Mouse (Mus musculus): ENCODE data around the gene Ptpre.
"Not testable (repeated sequence)": the region's sequence is repeated elsewhere in the genome, so short reads cannot be mapped to it uniquely, and the experiment has no call there.

Gene Ptpre

DNA sequence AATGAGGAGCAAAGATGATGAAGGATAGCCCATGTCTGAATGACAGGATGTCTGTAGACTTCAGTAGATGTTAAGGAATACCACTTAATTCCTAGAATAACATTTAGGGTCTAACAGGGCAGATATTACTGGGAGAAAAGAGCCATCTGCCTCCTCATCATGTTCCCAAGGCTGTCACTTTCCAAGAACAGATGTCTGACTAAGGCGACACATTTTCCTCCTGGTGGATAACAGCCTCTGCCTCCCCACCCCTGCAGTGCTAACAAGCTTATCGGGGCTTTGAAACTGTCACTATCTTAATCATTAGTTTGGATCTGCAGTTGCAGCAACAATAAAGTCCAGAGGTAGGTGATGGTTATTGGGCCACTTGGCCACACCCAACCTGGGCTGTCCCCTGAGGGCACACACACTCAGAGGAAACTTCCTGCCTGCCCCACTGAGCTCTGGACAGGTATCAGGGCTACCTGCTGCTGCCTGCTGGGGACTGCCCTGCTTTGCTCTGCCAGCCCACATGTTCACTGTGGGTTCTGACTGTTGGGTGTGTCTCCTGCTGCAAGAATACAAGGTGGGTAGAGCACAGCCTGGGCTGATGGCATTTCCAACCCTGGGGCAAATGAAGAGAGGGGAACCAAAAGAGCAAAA is 2.6 kb upstream of the Ptpre start:
- DNase-seq (ENCODE audit: low spot score) = peak; percentile 6

DNA sequence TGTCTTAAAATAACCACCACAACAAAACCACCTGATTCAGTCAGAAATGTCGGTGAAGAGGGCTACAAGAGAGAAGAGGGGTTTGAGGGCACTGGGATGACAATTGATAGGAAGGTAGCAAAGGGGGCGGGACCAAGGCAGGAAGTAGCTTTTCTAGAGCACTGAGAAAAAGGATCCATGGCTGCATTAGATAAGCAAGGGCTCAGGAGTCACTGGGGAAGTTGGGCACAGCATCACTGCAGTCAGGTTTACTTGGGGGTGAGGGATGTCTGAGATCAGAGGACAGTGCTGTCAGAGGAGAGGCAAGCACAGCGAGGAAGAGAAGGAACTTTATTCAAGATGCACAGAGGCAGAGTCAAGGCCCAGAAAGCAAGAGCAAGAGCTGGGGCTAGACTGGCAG is 1.4 kb upstream of the Ptpre start:
- no peak for DNase-seq (ENCODE audit: low spot score)

DNA sequence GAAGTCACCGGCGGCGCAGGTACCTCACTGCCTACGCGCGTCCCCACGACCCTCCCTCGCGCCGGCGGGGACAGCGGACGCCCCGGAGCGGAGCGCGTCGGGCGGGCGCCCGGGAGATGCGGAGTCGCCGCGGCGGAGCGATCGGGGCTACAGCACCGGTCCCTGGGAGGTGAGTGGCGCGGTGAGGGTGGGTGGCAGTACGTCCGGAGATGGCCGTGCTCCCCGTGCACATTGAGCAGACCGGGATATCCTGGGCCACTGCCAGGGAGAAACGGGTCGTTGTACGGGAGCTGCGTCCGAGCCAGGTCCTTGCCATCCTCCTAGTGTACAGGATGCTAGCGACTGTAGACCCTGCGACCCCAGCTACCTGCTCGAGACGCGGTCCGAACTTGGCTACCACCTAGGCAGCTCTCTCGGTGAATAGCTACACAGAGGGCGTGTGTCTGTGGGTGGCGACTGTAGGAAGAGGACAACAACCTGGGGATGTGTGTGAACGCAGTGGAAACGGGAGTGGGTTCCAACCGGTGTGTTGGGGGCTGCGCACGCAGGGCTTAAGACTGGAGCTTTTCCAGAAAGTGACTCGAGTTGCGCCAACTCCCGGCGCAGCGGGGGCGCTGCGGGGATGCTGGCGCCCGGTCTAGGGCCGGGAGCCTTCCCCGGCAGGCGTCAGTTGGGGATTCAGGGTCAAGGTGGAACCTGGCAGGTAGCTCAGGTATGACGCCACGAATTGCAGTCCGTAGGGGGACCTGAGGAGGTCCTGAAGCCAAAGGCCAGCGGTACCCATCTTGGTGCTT is 864 bp downstream of the Ptpre start:
- peak; percentile 8 for DNase-seq (ENCODE audit: low spot score)

DNA sequence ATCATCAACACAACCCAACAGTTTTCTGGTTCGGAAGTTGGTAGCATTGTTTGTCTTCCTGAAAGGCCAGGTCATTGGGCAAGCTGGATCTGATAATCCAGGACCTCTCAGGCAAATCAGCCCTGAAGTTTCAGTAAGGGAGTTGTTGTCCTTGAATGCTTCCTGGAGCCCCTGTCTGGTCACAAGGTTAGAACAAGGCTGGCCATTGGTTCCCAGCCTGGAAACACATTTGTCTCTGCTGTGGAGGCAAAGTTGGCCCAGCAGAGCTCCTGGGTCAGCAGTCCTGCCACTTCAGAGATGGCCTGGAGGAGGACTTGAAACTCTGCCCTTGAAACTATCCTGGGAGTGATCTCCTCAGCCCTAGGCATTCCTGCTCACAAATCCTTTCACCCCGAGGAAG is 2.1 kb downstream of the Ptpre start:
- no peak for DNase-seq (ENCODE audit: low spot score)

DNA sequence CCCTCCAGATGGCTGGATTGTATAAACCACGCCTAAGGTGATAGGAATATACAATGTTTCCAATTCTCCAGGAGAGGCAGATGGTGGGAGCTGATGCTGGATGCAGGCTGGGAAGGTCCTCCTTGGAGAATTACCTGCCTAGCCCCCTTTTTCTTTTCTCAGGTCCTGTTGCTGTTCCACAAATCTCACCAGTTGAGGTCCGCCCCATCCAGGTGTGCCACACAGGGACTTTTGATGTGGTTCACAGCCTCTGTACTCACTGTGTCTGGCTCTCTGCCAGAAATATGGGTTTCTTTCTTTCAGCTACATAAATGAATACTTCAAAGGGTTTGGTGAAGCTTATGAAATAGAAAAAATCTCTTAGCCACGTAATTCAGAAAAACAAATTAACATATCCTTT is 5.0 kb downstream of the Ptpre start:
- no peak for DNase-seq (ENCODE audit: low spot score)

DNA sequence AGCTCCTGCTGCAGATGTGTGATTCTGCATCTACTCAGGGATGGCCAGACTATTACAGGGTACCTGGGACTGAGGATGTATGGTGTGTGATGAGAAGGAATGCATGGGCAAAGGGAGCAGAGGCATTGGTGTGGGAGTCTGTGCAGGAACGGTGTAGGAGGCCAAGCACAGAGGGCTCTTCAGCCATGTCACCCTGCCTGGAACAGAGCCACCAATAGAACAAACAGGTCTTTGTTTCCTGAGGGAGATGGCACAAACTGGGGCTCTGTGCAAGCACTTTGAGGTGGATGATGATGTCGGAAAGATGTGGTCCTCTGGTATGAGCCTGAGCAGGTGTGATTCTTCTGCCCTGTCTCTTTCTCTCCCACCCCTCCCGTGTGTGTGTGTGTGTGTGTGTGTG is 5.8 kb downstream of the Ptpre start:
- no peak for DNase-seq (ENCODE audit: low spot score)

DNA sequence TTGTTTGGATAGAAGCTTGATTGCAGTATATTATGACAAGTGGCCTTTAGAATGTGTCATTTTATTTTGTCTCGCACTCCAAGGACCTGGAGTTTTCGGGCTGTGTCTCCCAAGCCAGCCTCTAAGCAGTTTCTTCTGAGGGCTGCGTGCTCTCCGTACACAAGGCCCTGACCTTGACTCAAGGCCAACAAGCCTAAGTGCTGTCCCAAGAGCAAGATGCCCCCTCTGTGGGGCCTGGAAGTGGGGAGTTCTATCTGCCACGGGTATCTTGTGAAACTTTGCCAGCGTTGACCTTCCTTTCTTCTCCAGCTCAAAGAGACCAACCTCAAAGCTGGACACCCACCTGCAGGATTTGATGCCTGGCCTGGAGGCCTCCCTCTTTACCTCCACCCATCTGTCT is 7.0 kb downstream of the Ptpre start:
- DNase-seq (ENCODE audit: low spot score) = no peak

DNA sequence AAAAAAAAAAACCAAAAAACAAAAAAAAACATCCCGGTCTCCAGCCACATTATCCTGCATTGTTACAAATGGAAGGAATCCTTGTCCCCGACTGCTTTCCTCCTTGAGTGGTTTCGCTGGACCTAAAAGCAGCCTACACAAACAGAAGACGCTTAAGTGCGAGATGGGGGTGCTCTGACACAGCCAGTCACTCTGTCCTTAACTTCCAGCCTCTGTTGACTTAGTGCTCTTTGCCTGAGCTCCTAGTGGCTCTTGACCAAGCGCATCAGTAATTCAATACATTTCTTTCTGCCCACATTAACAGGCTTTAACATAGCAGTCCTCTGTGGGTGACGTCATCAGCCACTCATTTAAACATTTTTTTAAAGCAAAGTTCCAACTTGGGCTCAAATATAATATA is 8.7 kb downstream of the Ptpre start:
- DNase-seq (ENCODE audit: low spot score) = no peak

DNA sequence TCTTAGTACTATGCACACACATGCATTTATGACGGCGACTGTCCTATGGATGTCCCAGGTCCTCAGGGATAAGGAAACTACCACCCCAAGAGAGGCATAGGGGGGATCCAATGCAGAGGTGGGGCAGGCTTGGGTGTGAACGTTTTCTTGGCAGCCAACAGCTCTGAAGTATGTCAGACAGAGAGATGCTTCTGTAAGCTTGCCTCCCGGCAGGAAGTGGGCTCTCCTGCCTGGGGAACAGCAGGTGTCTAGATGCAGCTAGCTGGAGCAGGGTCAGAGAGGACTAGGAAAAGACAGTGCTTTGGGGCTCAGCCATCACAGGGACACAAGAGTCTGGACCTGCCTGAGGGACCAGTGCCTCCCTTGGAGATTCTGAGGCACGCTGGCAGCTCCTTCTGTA is 9.2 kb downstream of the Ptpre start:
- no peak for DNase-seq (ENCODE audit: low spot score)

DNA sequence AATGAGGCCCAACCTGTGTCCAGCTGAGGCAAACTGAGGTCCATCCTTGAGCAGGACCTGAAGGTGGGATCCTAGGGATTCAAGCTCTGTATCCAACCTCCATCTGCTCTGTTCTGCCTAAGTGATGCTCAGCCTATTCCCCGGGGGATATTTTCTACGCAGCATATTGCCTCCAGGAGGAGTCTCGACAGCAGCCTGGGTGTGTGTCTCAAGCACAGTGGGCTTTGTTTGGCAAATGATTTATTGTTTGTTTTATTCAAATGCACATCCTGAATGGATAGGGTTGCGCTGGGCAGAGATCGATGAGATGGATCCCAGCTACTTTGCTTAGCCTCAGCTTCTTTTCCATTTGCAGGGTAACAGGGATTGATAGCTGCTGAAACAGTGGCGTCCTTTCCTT is 11.2 kb downstream of the Ptpre start:
- no peak for DNase-seq (ENCODE audit: low spot score)

DNA sequence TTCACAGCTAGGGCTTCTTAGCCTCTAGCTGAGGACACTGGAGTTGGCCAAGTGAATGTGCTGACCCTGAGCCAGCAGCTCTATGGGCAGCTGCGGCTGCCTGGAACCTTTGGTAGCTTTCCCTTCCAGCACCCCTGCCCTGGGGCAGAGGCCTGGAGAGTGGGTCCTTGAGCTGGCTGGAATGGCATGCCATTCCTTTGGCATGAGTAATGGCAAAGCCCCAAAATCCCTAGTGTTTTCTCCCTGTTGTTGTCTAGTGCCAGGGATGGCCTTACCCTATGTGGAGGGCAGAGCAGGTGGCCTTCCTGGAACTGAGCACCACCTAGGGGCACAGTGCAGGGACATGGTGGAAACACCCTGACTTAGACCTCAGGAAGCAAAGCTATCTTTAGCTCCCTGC is 14.3 kb downstream of the Ptpre start:
- DNase-seq (ENCODE audit: low spot score) = no peak

DNA sequence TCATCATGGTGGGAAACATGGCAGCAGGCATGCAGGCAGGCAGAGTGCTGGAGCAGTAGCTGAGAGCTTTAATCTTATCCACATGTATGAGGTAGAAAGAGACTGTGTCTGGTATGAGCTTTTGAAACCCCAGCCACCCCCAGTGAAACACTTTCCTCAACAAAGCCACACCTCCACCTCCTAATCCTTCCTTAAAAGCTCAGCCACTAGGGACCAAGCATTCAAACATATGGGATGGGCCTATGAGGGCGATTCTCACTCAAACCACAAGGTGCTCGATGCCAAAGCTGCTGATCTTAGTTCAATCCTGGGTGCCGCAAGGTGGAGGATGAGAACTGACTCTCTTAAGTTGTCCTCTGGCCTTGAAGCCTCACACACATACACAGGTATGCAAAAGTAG is 16.3 kb downstream of the Ptpre start:
- no peak for DNase-seq (ENCODE audit: low spot score)

DNA sequence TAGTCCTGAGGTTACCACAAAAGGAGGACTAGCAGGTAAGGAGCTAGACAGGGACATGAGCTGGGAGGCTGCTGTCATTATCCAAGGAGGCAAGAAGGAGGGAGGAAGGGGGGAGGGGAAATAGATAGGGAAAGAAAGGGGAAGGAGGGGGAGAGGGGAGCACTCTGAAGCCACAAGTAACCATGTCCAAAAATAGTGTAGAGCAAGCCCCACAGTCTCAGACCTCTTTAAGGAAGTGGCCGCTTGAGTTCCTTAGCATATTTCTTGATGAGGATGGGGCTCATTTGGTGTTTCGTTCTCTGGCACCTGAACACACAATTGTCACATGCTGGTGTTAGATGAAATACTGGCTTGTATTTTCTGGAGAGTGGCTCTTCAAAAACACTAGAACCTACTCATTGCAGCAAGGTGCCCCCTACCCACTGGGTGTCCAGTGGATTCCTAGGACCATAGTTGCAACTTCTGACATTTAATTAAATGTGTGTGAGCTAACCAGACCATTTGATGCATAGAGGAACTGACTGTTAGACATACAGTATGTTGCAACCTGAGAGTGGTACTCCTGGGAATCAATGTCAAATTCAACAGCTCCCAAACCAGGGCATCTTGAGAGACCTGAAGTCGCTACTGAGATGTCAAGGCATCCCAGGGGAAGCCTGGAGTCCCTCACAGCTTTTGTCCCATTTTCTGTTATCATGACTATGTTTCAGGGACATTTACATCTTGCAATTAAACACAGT is 19.6 kb downstream of the Ptpre start:
- DNase-seq (ENCODE audit: low spot score) = no peak

DNA sequence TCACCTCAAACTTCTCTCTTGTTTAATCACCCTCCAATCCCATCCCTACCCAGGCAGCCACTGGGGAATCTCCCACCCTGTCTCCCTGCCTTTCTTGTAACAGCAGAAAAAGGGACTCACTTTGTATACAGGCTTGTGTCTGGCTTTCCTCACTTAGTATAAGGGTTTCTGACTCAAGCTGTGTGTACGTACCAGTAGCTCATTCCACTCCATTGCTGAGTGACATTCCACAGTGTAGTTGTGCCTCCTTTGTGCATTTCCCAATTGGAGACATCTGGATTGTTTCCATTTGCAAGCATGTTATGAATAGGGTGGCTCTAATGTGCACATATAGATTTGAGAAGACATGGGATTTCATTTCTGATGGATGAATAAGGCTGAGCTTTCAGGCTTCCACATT is 23.0 kb downstream of the Ptpre start:
- no peak for DNase-seq (ENCODE audit: low spot score)

DNA sequence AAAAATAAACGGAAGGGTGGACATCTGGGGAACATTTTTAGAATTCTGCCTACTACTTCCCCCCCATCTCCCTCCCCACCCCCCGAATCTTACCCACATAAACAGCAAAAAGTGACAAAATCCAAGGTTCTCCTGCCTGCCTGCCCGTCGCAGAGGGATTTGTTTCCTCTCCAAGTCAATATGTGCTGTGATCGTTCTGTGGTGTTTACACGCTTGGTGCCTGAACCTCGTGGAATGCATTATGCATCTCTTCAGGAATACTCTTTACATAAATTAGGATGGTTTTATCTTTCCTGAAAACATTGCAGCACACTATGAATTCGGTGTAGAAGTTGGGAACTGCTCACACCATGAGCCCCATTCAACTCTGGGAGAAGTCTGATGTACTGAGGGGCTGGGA is 26.7 kb downstream of the Ptpre start:
- no peak for DNase-seq (ENCODE audit: low spot score)

DNA sequence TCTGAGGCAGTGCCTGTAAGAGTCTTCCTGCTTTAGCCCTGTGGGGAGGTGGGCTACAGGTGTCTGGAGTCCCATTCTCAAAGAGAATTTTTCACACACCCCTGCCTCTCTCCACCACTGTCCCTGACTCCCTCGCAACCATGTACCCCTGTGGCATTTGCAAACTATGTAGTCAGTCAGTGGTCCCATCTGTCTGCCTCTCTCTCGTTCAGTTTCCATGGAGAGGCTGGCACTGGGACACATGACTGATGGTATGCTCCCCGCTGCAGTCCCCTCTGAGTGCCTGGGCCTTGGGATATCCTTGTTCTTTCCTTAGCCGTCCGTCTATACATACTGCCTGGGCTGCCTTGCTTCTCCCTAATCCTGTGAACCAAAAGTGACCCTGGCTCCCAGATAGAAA is 28.7 kb downstream of the Ptpre start:
- DNase-seq (ENCODE audit: low spot score) = no peak

DNA sequence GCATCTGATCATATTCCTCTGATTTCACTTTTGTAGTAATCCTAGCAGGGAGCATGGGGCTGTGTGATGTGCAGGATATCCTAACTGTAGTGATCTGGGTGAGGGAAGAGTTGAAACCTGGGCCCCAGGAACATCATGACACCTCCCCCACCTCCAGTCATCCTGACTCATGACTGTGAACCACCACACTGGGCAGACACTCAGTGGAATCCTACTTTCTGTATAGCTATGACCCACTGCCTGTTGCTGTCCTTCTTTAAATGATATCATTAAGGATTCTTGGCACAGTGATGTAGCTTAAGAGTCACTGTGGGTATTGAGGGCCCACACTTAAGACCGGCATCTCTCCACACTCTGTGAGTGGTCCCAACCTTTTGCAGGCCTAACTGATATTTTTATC is 30.3 kb downstream of the Ptpre start:
- no peak for DNase-seq (ENCODE audit: low spot score)

DNA sequence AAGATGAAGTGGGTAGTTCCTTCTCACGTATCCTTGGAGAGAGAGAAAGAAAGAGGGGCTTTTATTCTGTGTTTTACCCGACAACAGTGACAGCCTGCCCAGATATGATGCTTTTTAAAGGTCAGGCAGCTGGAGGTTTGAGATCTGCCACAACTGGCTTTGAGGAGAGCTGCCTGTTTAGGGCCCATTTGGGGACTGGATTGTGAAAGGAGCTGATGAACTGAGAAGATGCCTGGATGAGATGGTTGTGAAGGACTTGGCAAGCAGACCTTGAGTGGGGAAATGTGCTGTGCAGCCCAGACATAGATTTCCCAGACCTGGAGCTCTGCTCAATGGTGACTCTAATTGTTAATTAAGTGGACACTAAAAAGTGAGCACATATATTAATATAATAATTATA is 31.3 kb downstream of the Ptpre start:
- no peak for DNase-seq (ENCODE audit: low spot score)

DNA sequence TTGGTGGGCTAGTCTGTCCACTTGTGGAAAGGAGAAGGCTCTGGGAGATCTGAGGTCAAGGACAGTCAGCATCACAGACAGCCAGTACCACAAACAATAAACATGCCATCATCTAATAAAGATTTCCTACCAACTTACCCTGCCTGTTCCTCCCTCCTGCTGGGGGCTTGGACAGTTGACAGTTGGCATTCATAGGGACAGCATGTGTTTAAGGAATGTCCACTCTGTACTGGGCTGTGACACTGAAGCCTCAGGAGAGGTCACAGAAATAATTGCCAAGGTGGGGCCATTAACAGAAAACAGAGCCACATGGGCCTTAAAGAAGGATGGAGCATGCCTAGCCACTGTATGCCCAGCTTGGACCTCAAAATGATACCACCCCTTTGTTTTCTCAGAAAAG is 34.1 kb downstream of the Ptpre start:
- DNase-seq (ENCODE audit: low spot score) = no peak

DNA sequence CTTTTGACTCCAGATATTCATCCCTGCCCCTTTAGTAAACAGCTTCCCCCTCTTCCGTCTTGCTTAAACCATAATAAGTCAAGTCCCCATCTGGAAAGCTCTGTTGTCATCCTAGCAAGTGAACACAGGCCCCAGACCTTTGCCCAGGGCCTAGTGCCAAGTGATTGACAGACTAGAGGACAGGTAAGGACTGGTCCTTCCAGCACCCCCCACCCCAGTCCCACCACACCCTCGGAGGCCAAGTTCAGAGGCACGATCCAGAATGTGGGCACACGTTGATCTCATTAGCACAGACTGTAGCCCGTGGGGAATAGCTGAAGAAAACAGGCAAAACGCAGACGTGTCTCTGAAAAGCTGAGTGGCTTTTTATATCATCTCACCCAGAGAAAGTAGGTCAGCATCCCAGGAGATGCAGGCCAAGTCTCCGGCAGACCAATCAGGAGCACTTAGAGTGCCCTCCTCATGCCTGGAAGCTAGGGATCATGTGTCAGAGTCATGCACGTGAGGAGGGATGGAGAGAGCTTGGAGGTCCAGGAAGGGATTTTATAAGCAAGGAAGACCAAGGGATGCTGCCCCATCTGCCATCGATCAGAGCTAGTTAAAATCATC is 34.8 kb downstream of the Ptpre start:
- DNase-seq (ENCODE audit: low spot score) = no peak

DNA sequence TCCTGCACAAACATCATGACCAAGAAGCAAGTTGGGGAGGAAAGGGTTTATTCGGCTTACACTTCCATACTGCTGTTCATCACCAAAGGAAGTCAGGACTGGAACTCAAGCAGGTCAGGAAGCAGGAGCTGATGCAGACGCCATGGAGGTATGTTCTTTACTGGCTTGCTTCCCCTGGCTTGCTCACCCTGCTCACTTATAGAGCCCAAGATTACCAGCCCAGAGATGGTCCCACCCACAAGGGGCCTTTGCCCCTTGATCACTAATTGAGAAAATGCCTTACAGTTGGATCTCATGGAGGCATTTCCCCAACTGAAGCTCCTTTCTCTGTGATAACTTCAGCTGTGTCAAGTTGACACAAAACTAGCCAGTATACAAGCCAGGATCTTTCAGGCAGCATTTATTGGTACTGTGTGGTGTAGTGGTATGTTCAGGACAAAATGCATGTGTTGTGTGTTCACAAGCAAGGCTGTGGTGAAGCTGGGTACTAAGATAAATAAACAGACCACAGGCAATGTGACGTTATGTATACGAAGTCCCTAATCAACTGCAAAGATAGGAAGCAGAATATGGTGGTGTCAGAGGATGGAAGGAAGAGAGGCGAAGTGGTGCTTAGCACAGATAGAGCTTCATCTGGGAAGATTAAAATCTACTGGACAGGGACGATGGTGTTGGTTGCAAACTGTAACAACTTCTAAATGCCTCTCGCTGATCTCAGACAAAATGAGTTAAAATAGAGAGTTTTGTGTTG is 38.2 kb downstream of the Ptpre start:
- not testable (repeated sequence) for DNase-seq (ENCODE audit: low spot score)

DNA sequence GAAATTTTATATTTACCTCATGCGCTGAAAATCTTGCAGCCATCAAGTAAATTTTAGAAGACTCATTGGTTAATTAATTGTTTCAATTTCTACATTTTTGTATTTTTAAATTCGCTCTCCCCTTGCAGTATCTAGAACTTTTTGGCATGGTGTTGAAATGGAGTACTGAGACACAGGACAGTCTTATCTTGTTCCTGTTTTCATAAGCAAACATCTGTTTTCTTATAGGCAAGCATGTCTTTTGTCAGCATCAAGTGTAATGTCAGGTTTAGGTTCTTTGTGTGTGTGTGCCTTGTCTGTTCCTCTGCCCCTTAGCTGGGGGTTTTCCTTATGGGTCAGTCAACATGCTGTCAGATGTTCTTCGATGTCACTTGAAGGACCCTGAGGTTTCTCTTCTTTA is 39.0 kb downstream of the Ptpre start:
- no peak for DNase-seq (ENCODE audit: low spot score)

Data from yolk sac, embryonic 10.5 days (tissue).